Mouse (Mus musculus) MEL (cell line): ENCODE measurements around the gene Cox5a.

Source experiments
- CHD2 ChIP-seq: IDR thresholded peaks from 2 replicates; pipeline ENCODE4 v1.6.1; 2011; ENCODE audit warnings: low read length, improper control_type of control experiment
- CTCF ChIP-seq, 3 experiments: IDR thresholded peaks in 2 of 3; conservative IDR thresholded peaks in 1 of 3; 2 replicates each; pipeline ENCODE4 v1.5.1; 2011 to 2012; ENCODE audit warnings: low read length in 3 of 3, low read depth in 2 of 3, mild to moderate bottlenecking in 2 of 3, improper control_type of control experiment in 1 of 3, inconsistent platforms in 1 of 3, mixed read lengths in 1 of 3, moderate library complexity in 1 of 3; ENCODE audit not compliant: control insufficient read depth in 1 of 3, insufficient read depth in 1 of 3, poor library complexity in 1 of 3, severe bottlenecking in 1 of 3
- E2F4 ChIP-seq: IDR thresholded peaks from 2 replicates; pipeline ENCODE4 v1.6.1; 2011; ENCODE audit warnings: low read depth, low read length, improper control_type of control experiment, borderline replicate concordance
- HCFC1 ChIP-seq: IDR thresholded peaks from 2 replicates; pipeline ENCODE4 v1.6.1; 2012; ENCODE audit warnings: low read depth, mild to moderate bottlenecking, inconsistent platforms, low read length, improper control_type of control experiment, moderate library complexity
- MYB ChIP-seq: IDR thresholded peaks from 2 replicates; pipeline ENCODE4 v1.6.1; 2011; ENCODE audit warnings: mild to moderate bottlenecking, low read depth, low read length, improper control_type of control experiment
- POLR2A ChIP-seq, 2 experiments: IDR thresholded peaks; 2 replicates each; pipeline ENCODE4 v1.6.1; 2011 to 2012; ENCODE audit warnings: low read length in 2 of 2, mild to moderate bottlenecking in 2 of 2, control low read depth in 1 of 2, improper control_type of control experiment in 1 of 2, low read depth in 1 of 2, moderate library complexity in 1 of 2; ENCODE audit not compliant: control insufficient read depth in 1 of 2, insufficient read depth in 1 of 2, poor library complexity in 1 of 2

GRCm38 (mm10) chr9:57557215-57557614, 36.1 kb downstream of the Cox5a start:
- TF ChIP-seq E2F4 (no peak), MYB (no peak), HCFC1 (no peak), CHD2 (no peak), POLR2A (IDR thresholded peaks at IDR 0.05; ENCODE audit: control insufficient read depth in 1 of 2, insufficient read depth in 1 of 2, low read depth in 1 of 2, low read length in 2 of 2, poor library complexity in 1 of 2) (no peak), CTCF (IDR thresholded peaks at IDR 0.05 in 2 of 3, conservative IDR thresholded peaks at IDR 0.05 in 1 of 3; ENCODE audit: control insufficient read depth in 1 of 3, insufficient read depth in 1 of 3, low read depth in 2 of 3, low read length in 3 of 3, poor library complexity in 1 of 3, severe bottlenecking in 1 of 3) (no peak)
